Mouse (Mus musculus): ENCODE measurements at regions not wholly inside any gene's neighbourhood (a gene's known extent, or its start where the extent isn't known, plus 50 kb on each side); places are given as distances from the start of the nearest gene placed in this dataset.

DNA sequence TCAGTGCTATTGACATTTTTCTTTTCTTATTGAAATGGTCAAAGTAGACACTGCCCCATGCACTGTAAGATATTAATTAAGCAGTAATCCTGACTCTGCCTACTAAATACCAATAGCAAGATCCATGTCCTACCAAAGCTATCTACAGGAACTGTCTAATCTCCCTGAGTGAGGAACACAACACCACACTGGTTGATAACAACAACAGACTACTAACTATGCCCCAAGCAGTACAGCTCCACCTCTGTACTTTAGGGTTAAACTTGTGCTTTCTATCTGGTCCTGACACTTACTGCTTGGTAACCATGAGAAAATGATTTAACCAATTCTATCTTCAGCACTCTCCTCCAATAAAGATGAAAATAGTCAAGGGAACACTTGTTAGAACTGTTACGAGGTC lies 157.1 kb downstream of the Gsdmc2 start:
- H3K36me3 ChIP-seq (ENCODE audit: control insufficient read depth, insufficient read depth, low read length, poor library complexity, severe bottlenecking): no peaks in the 10 kb centered on the region
- no peak overlapping the region for H3K4me3 ChIP-seq (ENCODE audit: insufficient read depth in 1 of 2, low read depth in 1 of 2, low read length in 2 of 2, poor library complexity in 1 of 2, severe bottlenecking in 1 of 2)
- TF ChIP-seq HCFC1 (IDR thresholded peaks at IDR 0.05; ENCODE audit: borderline replicate concordance, insufficient read depth, low read length): no peak
- no peak for TF ChIP-seq ZC3H11A (IDR thresholded peaks at IDR 0.05; ENCODE audit: borderline replicate concordance, low read depth, low read length)
- TF ChIP-seq ZNF384 (IDR thresholded peaks at IDR 0.05; ENCODE audit: low read depth, low read length): no peak
- no peak for TF ChIP-seq CHD2 (IDR thresholded peaks at IDR 0.05; ENCODE audit: low read depth, low read length)
- no peak for TF ChIP-seq MAFK (IDR thresholded peaks at IDR 0.05; ENCODE audit: insufficient read depth, low read depth, low read length)
- no peaks in the 10 kb centered on the region for H3K9me3 ChIP-seq (ENCODE audit: control insufficient read depth, insufficient read depth, low read depth, low read length)
- in situ Hi-C loops (cut with MboI; ENCODE audit: low sequenced_read_pairs in 2 of 2, unreplicated experiment in 2 of 2): no loop called here
- H3K9ac ChIP-seq (ENCODE audit: insufficient read depth, low read depth, low read length, poor library complexity, severe bottlenecking): no peak overlapping the region
- H3K4me1 ChIP-seq (ENCODE audit: control insufficient read depth in 2 of 2, insufficient read depth in 2 of 2, low read length in 2 of 2, poor library complexity in 1 of 2): no peaks in the 10 kb centered on the region
- no peak overlapping the region for H3K27ac ChIP-seq (ENCODE audit: insufficient read depth, low read depth, low read length, poor library complexity, severe bottlenecking)
- DNase-seq (ENCODE audit: low read depth, low spot score): no peak

DNA sequence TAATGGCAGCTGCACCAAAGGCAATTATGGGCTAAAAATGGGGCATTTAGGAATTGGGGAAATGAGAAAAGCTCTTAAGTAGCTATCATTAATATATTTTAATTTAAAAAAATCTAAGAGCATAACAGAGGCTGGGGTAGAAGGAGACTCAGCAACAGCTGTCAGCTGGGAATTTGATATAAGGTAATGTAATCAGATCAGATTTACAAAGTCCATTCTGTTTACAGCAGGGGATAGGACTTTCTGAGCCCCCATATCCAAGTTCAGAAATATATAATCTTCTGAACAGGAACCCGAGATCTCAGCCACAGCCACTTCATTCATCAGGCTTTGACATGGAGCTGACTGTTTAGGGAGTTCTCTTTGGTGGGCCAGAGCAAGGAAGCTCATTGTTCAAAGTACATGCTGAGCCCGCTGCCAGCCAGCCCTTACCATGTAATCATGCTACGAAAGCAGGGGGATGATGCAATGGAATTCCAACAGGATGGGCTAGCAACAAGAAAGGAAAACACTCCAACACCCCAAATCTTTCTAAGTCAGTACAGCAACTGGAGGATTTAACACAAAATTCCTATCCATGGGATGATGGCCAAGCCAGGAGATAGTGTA lies 157.9 kb downstream of the Gsdmc2 start:
- TF ChIP-seq ZNF384 (IDR thresholded peaks at IDR 0.05; ENCODE audit: low read depth, low read length) (no peak), MAFK (IDR thresholded peaks at IDR 0.05; ENCODE audit: insufficient read depth, low read depth, low read length) (no peak), ZC3H11A (IDR thresholded peaks at IDR 0.05; ENCODE audit: borderline replicate concordance, low read depth, low read length) (no peak), HCFC1 (IDR thresholded peaks at IDR 0.05; ENCODE audit: borderline replicate concordance, insufficient read depth, low read length) (no peak), CHD2 (IDR thresholded peaks at IDR 0.05; ENCODE audit: low read depth, low read length) (no peak)
- H3K36me3 ChIP-seq (ENCODE audit: control insufficient read depth, insufficient read depth, low read length, poor library complexity, severe bottlenecking): no peaks in the 10 kb centered on the region
- no peaks in the 10 kb centered on the region for H3K4me1 ChIP-seq (ENCODE audit: control insufficient read depth in 2 of 2, insufficient read depth in 2 of 2, low read length in 2 of 2, poor library complexity in 1 of 2)
- in situ Hi-C loops (cut with MboI; ENCODE audit: low sequenced_read_pairs in 2 of 2, unreplicated experiment in 2 of 2): no loop called here
- no peak overlapping the region for H3K27ac ChIP-seq (ENCODE audit: insufficient read depth, low read depth, low read length, poor library complexity, severe bottlenecking)
- no peak overlapping the region for H3K9ac ChIP-seq (ENCODE audit: insufficient read depth, low read depth, low read length, poor library complexity, severe bottlenecking)
- H3K9me3 ChIP-seq (ENCODE audit: control insufficient read depth, insufficient read depth, low read depth, low read length): no peaks in the 10 kb centered on the region
- no peak overlapping the region for H3K4me3 ChIP-seq (ENCODE audit: insufficient read depth in 1 of 2, low read depth in 1 of 2, low read length in 2 of 2, poor library complexity in 1 of 2, severe bottlenecking in 1 of 2)
- DNase-seq (ENCODE audit: low read depth, low spot score): no peak

DNA sequence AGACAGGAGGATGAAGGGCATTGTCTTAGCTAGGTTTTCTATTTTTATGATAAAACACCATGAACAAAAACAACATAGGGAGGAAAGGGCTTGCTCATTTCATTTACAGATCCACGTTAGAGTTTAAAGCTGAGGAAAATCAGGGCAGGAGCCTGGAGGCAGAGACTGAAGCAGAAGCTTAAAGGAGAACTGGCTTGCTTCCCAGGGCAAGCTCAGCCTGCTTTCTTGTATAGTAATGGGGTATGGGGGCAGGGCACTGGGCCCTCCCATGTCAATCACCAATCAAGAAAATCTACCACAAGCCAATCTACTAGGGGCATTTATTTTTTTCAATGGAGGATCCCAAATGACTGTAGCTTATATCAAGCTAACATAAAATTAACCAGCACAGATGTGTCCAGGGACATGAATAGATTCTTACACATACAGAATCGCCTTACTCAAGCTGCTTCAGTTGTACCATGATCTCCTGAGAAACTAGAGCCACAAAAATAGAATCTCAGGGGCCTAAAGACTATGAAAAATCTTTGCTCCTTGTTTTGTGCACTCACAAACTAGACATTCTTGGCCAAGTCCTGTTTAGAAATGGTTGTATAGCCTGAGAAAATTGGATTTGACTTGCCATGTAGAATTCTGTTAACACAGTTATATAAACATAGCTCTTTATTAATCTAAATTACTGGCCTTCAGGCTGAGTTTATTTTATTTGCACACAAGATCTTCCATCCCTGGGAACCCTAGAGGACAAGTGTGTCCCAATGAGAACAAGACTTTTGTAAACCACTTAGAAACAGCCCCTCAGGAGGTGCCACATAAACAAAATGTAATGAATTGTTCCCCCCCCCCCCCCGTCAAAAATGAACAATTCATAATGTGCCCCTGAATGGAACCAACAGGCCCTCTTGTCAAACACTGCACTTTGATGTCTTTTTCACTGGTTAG lies 164.7 kb downstream of the Gsdmc2 start:
- no peaks in the 10 kb centered on the region for H3K4me1 ChIP-seq (ENCODE audit: control insufficient read depth in 2 of 2, insufficient read depth in 2 of 2, low read length in 2 of 2, poor library complexity in 1 of 2)
- no peak for DNase-seq (ENCODE audit: low read depth, low spot score)
- in situ Hi-C loops (cut with MboI; ENCODE audit: low sequenced_read_pairs in 2 of 2, unreplicated experiment in 2 of 2): no loop called here

DNA sequence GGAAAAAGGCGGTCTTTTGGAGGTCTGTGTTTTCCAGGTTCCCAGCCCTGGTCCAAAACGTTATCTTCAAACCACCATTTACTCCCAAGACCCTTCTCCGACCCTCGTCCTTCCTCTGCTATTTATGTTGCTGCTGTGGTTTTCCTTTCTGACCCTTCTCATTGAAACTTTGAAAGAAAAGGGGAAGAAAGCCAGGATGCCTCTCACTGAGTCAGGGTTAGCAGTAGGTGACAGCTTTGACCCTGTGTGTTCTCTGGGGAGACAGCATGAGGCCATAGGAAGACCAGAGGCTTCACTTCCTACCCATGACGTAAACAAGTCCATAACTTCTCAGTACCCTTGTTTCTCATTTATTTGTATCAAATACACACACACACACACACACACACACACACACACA lies 166.1 kb downstream of the Gsdmc2 start:
- Histone ChIP-seq H3K4me1 (ENCODE audit: control insufficient read depth in 2 of 2, insufficient read depth in 2 of 2, low read length in 2 of 2, poor library complexity in 1 of 2) (no peaks in the 10 kb centered on the region), H3K36me3 (ENCODE audit: control insufficient read depth, insufficient read depth, low read length, poor library complexity, severe bottlenecking) (no peaks in the 10 kb centered on the region), H3K27ac (ENCODE audit: insufficient read depth, low read depth, low read length, poor library complexity, severe bottlenecking) (no peak overlapping the region), H3K9me3 (ENCODE audit: control insufficient read depth, insufficient read depth, low read depth, low read length) (no peaks in the 10 kb centered on the region), H3K9ac (ENCODE audit: insufficient read depth, low read depth, low read length, poor library complexity, severe bottlenecking) (no peak overlapping the region), H3K4me3 (ENCODE audit: insufficient read depth in 1 of 2, low read depth in 1 of 2, low read length in 2 of 2, poor library complexity in 1 of 2, severe bottlenecking in 1 of 2) (no peak overlapping the region)
- no peak for DNase-seq (ENCODE audit: low read depth, low spot score)
- in situ Hi-C loops (cut with MboI; ENCODE audit: low sequenced_read_pairs in 2 of 2, unreplicated experiment in 2 of 2): no loop called here
- TF ChIP-seq ZC3H11A (IDR thresholded peaks at IDR 0.05; ENCODE audit: borderline replicate concordance, low read depth, low read length) (no peak), ZNF384 (IDR thresholded peaks at IDR 0.05; ENCODE audit: low read depth, low read length) (no peak), CHD2 (IDR thresholded peaks at IDR 0.05; ENCODE audit: low read depth, low read length) (no peak), HCFC1 (IDR thresholded peaks at IDR 0.05; ENCODE audit: borderline replicate concordance, insufficient read depth, low read length) (no peak), MAFK (IDR thresholded peaks at IDR 0.05; ENCODE audit: insufficient read depth, low read depth, low read length) (no peak)

More for the DNA sequence above, 164.7 kb downstream of the Gsdmc2 start:
- no peak for TF ChIP-seq ZNF384 (IDR thresholded peaks at IDR 0.05; ENCODE audit: low read depth, low read length)
- TF ChIP-seq CHD2 (IDR thresholded peaks at IDR 0.05; ENCODE audit: low read depth, low read length): no peak
- no peak for TF ChIP-seq ZC3H11A (IDR thresholded peaks at IDR 0.05; ENCODE audit: borderline replicate concordance, low read depth, low read length)
- no peak for TF ChIP-seq HCFC1 (IDR thresholded peaks at IDR 0.05; ENCODE audit: borderline replicate concordance, insufficient read depth, low read length)
- no peak for TF ChIP-seq MAFK (IDR thresholded peaks at IDR 0.05; ENCODE audit: insufficient read depth, low read depth, low read length)
- Histone ChIP-seq H3K36me3 (ENCODE audit: control insufficient read depth, insufficient read depth, low read length, poor library complexity, severe bottlenecking) (no peaks in the 10 kb centered on the region), H3K4me3 (ENCODE audit: insufficient read depth in 1 of 2, low read depth in 1 of 2, low read length in 2 of 2, poor library complexity in 1 of 2, severe bottlenecking in 1 of 2) (no peak overlapping the region), H3K27ac (ENCODE audit: insufficient read depth, low read depth, low read length, poor library complexity, severe bottlenecking) (no peak overlapping the region), H3K9ac (ENCODE audit: insufficient read depth, low read depth, low read length, poor library complexity, severe bottlenecking) (no peak overlapping the region), H3K9me3 (ENCODE audit: control insufficient read depth, insufficient read depth, low read depth, low read length) (no peaks in the 10 kb centered on the region)

Data from ES-E14 (cell line).